Mouse (Mus musculus): ENCODE results near the gene Rbm4b.
A peak's percentile ranks its signal among the peaks of the same experiment; 100 is the strongest.

Rbm4b gene

DNA sequence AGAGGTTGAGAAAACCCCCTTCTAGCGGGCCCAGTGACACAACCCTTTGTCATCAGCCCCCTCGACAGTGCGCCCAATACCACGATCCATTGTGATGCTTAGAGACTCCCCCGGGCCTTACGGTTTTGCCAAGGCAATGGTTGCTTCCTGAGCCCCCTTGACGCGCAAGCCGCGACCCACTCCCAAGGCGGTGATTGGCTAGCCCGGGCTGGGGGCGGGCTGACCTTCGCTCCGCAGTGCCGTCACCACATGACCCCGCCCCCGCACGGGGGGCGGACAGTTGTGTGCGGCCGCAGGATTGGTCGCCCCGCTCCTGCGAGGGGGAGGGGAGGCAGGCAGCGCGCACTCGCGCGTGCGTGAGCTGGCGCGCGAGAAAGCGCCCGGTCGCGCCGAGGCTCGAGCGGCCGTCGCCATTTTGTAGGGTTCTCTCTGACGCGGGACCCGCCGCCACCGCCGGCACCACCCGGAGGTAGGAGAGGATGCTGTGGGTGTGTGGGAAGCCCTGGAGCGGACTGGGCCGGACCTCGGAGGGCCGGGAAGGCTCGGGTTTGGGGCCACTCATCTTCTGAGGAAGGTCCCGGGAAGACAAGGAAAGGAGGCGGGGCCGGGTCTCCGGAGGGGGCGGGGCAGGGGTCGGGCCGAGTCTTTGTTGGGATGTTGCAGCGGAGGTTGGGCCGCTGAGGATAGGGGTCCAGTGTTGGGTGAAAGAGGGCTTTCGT lies at the start of gene Rbm4b:
TSS of gene Rbm4b (plus strand) at position 305 of the 719 bp plus-strand sequence.
- peak; percentile 90 for DNase-seq (ENCODE audit: low spot score)

DNA sequence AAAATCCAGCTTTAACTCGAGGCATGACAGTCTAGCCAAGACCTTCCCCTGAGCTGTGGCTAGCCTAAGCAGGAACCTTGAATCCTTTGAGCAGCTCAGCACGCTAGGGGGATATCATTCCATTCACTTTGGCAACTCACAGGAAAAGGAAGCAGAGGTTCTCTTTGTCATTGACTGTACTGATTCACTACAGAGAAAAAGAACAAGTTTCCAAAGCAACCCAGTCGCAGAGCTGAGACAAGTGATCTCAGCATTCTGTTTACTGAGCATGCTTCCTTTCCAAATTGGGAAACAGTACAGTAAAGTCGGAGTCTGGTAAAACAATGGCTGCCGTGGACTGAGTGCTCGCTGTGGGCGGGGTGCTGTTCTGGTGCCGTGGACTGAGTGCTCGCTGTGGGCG lies 47.5 kb upstream of the Rbm4b start:
- DNase-seq (ENCODE audit: low spot score) = no peak

DNA sequence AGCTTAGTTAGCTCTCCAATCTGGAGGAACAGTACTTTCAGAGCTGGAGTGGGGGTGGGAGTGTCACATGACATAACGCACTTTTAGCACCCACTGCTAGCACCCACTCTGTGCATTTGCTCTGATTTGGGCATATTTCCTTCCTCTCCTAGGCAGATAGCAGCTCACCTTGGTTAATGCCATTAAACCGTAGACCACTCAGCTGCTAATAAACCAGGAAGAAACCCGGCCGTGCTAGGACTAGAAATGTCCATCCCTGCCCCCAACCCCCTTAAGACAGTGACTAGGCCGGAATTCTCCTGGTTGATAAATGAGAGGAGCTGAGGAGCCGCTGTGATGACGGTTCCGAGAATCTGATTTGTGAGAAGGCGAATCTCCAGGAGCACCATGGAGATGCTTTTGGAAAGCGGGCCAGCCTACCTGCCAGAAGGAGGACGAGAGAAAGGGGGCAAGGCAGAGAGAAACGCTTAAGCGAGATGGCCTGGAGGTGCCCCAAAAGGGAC lies 45.1 kb upstream of the Rbm4b start, which contains the start of gene Sptbn2:
TSS of gene Sptbn2 (plus strand) at position 70 of the 503 bp plus-strand sequence.
- DNase-seq (ENCODE audit: low spot score) = peak; percentile 60

DNA sequence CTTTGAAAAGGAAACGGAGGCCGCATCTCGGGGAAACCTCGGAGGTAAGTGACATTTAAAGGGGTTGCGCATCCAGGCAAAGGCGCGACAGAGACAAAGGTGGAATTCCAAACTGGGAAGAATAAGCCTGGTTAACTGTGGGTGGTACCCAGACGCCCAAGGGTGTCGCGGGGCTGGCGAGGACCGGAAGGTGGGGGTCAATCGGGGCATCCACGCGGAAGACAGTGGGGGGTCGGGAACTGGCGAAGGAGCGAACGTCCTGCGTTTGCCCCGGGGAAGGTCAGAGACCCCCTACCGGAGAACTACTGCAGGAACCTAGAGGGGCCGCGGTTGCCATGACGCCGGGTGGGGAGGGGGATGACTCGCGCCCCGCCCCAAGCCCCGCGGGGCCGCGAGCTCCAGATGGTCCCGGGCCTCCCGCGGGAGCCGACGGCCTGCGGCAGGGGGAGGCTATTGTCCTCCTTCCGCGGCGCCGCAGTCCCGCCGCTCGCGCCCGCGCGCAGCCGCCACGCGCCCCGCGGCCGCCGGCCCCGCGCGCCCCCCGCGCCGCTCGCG lies 44.6 kb upstream of the Rbm4b start:
- DNase-seq (ENCODE audit: low spot score) = no peak

DNA sequence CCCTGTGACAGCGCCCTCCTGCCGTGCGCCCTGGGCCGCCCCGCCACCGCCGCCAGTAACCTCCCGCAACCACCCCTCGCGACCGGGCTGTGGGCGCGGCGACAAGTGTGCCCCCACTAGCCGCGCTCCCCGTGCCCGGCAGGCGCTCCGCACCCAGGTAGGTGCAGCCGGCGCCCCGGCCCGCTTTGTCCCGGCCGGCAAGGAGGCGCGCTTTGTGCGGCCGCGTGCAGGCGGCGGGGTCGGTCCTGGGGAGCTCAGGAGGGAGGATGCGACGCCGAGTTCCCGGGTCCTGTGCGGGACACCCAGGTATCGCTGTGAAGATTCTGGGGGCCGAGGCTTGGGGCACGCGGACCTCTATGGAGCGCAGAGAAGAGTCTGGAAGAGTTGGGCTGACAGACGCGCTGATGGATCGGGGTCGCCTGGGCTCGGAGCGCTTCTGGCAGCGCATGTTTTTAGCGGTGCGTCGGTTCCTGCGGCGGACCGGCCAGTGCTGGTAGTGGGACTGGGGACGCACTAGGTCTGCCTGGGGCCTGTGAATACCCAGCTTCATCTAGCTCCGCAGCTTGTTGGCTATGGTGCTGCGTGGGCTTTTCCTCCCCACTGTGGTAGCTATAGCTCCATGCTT lies 44.0 kb upstream of the Rbm4b start:
- no peak for DNase-seq (ENCODE audit: low spot score)

DNA sequence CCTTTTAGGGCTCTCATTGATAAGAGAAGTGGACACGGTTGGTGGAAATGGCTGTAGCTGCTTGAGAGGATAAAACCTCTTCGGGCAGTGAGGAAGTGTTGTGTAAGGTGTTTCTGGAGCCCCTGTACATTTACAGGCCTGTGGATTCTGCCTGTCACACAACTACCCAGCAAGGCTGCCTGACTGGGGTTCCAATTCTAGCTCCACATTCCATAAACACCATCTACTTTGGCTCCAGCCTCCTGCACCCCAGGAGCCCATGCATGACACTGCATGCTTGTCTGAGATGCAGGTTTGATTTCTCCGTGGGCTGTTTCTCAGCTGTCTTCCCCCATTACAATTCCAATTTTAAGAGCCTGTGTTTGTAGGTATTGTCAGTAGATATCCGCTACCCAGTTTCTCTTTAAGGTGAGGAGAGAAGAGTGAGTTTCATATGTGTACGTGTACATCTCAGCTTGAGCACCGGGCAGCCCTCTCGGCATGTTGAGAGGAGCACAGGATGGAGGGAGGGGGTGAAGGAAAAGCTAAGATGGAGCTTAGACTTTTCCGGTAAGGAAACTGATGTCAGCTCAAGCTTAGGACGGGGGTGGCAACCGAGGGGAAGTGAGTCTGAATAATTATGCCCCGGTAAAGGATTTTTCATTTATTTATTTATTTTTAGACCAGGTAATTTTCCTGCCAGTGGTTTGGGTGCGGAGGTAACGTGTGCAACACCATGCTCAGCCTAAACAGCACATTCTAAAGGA lies 43.3 kb upstream of the Rbm4b start:
- DNase-seq (ENCODE audit: low spot score) = no peak

DNA sequence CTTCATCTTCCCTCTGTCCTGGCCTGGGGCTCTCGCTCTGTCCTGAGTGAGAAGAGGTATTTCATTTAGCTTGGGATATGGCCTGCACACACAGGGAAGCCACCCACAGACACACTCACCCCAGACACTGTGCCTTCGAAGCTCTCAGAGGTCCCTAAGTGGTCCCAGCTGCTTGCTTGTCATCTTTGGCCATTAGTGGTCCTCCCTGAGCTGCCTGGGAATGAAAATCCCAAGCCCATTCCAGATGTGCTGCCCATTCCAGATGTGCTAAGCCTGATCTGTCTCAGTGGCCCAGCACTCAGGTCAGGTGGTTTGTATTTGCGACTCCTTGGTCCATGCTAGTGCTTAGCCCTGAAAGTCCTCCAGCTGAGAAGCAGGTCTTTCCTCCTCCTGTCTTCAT lies 42.4 kb upstream of the Rbm4b start:
- DNase-seq (ENCODE audit: low spot score) = no peak

DNA sequence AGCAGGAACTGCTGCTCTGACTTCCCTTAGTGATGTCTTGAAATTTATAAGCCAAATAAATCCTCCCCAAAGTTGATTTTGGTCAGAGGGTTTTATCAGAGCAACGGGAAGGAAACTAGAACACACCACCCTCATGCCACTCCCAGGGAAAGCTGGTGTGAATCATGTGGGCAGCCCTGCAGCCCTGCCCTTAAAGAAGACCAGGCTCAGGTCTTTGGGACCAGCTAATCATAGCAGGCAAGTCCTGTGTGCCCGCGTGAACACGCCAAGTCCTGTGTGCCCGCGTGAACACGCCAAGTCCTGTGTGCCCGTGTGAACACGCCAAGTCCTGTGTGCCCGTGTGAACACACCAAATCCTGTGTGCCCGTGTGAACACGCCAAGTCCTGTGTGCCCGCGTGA lies 39.5 kb upstream of the Rbm4b start:
- no peak for DNase-seq (ENCODE audit: low spot score)

DNA sequence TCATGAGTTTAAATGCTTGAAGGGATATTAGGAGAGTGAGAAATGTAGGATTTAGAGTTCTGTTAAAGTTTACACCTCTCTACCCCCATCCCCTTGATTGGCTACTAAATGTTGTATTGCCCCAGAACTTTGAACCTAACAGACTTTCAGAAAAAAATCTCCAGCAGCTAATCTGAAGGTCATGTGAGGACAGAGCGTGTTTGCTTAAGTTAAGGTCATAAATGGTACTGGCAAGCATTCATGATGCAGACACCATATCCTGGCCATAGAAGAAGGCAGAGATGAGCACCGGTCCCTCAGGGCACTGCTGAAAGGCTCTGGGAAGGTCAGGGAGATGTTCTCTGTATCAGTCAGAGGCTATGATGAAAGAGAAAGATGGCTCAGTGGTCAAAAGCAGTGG lies 39.0 kb upstream of the Rbm4b start:
- DNase-seq (ENCODE audit: low spot score) = no peak

DNA sequence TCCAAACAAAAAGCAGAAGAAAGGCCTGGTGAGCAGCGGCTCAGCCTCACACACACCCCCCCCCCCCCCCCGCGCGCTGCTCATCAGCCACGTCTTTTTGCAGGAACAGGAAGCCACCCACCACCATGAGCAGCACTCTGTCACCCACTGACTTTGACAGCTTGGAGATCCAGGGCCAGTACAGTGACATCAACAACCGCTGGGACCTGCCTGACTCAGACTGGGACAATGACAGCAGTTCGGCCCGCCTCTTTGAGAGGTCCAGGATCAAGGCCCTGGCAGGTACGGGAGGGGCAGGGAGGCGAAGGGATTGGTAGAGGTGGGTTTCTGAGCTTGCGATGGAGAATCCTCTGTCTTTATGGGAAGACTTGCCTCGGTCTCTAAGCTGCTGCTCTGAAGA lies 37.6 kb upstream of the Rbm4b start:
- no peak for DNase-seq (ENCODE audit: low spot score)

DNA sequence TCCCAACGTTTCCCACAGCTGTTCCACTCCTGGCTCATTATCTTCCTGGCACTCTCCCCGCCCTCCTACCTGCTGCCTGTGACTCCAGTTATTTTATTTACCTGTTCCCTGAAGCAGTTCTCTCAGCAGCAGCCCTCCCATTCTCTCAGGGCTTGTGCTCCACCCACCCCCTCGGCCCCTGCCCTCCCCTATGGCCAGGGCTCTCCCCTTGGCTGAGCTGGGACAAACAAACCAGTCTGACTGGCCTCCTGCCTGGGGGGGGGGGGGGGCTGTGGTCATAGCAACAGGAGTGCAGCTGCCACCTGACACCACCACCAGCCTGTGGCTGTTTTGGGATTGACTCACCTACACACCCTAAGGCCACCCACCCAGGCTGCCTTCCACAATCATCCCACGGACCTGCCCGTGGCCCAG lies 36.9 kb upstream of the Rbm4b start:
- DNase-seq (ENCODE audit: low spot score) = no peak

DNA sequence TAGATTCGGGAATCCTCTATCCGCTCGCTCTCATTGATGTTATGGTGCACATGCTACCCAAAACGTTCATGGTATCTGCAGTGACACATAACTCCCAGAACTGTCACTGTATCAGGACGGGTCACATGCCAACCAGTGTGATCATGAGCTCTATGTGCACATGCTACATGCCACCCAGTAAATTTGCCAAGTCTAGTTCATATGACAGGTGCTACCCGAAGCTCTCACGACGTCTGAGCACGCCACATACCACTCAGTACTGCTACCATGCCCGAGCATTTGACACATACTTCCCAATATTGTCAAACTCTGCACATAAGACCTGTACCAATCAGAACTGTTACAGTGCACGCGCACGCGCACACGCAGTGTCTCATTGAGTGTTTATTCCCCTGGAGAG lies 36.2 kb upstream of the Rbm4b start:
- no peak for DNase-seq (ENCODE audit: low spot score)

DNA sequence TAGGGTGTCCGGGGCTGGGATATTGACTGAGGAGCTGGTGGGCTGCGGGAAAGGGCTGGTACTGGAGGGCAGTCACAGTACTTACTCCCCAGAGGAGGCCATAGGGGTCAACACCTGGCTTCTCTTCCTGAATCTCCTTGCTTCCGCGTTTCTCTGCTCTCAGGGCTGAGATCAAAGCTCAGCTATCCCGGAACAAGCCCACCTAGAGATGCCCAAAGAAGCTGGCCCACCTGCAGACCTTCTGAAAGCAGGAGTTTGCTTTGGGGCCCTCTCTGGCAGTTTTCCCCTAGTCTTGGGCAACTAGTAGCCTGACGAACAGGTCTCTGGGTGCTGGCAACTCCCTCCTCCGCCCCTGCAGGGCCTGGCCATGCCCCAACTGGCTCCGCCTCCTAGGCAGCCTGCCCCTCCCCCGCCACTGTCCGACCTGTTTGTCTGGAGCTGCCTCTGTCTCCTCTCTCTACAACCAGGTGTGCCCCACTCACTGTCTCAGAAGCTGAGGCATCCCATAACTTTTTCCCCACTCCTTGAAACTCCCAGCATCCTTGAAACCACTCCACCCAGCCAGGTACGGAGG lies 35.5 kb upstream of the Rbm4b start:
- DNase-seq (ENCODE audit: low spot score) = no peak

DNA sequence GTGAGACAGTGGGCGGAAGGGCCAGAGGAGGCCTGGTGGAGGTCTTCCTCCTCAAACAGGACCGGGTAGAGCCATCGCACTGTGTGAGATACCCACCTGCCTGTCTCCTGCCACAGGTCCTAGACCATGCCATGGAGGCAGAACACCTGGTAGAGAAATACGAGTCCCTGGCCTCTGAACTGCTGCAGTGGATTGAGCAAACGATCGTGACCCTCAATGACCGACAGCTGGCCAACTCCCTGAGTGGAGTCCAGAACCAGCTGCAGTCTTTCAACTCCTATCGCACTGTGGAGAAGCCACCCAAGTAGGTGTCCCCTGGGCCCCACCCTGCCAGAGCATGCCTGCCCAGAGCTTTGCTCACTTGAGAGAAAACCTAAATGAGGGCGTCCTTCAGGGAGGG lies 27.1 kb upstream of the Rbm4b start:
- no peak for DNase-seq (ENCODE audit: low spot score)

DNA sequence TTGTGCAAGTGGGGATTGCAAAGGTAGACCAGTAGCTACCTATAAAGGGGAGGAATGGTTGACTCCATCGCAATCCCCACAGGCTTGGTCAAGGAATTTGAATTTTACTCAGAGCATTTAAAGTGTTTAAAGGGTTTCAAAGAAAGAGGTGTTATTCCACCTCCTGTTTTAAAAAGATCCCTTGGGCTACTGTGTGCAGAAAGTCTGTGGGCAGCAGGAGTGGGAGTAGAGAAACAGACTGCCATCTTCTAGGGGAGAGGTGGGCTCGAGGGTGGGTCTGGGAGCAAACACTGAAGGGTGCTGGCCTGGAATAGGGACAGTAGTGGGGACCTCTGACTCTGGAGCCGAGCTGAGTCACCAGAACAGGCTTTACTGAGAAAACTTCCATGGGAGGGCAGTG lies 23.2 kb upstream of the Rbm4b start:
- DNase-seq (ENCODE audit: low spot score) = no peak

DNA sequence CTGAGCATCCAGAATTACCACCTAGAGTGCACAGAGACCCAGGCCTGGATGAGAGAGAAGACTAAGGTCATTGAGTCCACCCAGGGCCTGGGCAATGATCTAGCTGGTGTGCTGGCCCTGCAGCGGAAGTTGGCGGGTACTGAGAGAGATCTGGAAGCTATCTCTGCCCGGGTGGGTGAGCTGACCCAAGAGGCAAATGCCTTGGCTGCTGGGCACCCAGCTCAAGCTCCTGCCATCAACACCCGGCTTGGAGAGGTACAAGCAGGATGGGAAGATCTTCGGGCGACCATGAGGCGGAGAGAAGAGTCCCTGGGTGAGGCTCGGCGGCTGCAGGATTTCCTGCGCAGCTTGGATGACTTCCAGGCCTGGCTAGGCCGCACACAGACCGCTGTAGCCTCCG lies 18.4 kb upstream of the Rbm4b start:
- no peak for DNase-seq (ENCODE audit: low spot score)

DNA sequence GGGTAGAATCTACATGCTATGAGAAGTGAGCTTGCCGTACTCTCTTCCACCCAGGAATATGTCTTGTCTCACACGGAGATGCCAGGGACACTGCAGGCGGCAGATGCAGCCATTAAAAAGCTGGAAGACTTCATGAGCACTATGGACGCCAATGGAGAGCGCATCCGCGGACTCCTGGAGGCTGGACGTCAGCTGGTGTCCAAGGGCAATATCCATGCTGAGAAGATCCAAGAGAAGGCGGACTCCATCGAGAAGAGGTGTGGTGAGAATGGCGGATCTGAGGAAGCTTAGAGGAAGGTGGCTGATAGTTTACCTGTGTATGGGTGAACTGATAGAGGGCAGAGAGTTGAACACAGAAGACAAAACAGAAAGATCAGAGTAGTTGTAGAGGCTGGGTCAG lies 17.2 kb upstream of the Rbm4b start:
- DNase-seq (ENCODE audit: low spot score) = no peak

DNA sequence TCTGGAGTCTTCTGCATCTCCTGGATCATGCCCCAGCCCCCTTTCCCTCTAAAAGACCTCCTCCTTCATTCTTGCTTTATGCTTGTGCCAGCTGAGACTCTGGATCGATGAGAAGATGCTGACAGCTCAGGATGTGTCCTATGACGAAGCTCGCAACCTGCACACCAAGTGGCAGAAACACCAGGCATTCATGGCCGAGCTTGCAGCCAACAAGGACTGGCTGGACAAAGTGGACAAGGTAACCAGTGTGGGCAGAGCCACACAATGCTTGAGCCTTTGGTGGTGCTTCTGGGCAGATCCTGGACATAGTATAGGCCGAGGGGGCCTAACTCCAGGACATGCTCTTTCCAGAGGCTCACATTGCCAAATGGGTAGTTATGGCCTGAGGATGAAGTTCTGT lies 16.5 kb upstream of the Rbm4b start:
- no peak for DNase-seq (ENCODE audit: low spot score)

DNA sequence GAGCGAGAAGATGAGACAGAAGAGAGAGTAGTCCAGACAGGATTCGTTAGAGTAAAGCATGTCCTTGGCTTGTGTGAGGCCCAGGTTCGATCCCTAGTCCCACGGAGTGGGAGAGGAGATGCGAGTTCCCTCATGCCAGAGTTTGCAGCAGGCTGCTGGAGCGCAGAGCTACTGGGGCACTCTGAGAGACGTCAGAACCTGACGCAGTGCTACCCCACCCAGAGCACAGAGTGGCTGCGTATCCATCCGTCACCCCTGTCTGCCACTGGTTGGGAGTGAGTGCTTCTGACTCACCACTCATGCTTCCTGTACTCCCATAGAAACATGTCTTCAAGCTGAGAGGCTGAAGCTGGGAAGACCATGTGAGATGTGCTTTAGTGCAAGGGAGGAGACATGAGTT lies 14.8 kb upstream of the Rbm4b start:
- no peak for DNase-seq (ENCODE audit: low spot score)

DNA sequence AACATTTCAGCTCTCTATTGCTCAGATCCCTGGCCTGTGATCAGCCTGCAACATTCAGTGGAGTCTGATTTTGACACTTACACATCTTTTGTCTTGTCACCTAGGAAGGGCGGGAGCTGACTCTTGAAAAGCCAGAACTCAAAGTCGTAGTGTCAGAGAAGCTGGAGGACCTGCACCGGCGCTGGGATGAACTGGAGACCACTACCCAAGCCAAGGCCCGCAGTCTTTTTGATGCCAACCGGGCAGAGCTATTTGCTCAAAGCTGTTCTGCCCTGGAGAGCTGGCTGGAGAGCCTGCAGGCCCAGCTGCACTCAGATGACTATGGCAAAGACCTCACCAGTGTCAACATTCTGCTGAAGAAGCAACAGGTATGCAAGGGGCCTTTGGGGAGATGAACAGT lies 14.1 kb upstream of the Rbm4b start:
- no peak for DNase-seq (ENCODE audit: low spot score)

DNA sequence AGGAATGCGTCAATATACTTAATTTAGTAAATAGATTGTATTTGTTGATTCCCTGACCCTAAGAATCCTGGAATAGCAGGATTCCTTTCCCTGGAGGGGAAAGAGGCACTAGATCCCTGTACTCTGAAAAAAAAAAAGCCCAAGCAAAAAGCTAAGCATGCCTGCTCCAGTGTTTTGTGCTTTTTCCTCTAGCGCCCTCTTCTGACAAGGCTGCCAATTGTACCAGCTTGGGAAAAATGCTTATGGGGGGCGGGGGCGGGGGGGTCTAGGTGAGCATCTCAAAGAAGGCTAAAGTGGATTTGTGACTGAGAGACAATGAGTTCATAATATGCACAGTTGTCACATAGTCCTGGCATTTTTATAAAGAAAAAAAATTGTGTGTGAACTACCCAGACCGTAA lies 12.8 kb upstream of the Rbm4b start:
- DNase-seq (ENCODE audit: low spot score) = no peak

DNA sequence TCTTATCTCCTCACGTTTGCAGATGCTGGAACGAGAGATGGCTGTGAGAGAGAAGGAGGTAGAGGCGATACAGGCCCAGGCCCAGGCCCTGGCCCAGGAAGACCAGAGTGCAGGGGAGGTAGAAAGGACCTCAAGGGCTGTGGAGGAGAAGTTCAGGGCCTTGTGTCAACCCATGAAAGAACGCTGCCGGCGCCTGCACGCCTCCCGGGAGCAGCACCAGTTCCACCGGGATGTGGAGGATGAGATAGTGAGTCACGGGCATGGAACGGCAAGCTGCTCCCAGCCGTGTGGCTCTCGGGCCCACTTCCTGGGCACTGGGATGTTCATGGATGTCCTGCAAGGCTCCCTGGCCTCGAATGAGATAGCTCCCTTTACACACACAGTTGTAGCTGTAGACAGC lies 12.3 kb upstream of the Rbm4b start:
- DNase-seq (ENCODE audit: low spot score) = no peak
